Mouse (Mus musculus) left cerebral cortex, adult 2 months (tissue): ENCODE measurements around the gene Commd4. TPM values are rescaled to one million over a fixed set of nuclear protein-coding genes. Genes with fewer than 3 reads are reported as not detected.
A peak's percentile ranks its signal among the peaks of the same experiment; 100 is the strongest.

Source experiments
- DNase-seq, 2 experiments: peaks; one replicate each; pipeline ENCODE4 v3.0.0; 2021 to 2022; ENCODE audit warnings: low spot score in 2 of 2, mixed read lengths in 1 of 2; ENCODE audit errors: extremely low spot score in 1 of 2
- H3K27ac ChIP-seq: fragments of 200-600 bp; 2 replicates; pipeline ENCODE4 v1.8.1; 2022
- H3K4me3 ChIP-seq: fragments of 200-600 bp; 2 replicates; pipeline ENCODE4 v1.8.1; 2022
- CTCF ChIP-seq: fragments of 200-600 bp; IDR thresholded peaks from 2 replicates; pipeline ENCODE4 v1.8.1; 2022; ENCODE audit warnings: antibody characterized with exemption, mild to moderate bottlenecking, moderate library complexity
- intact Hi-C: fragments of 180-260 bp; cut with DNase I; formaldehyde crosslinking; loops from one replicate; pipeline ENCODE4 v1.15.1; 2025
- total RNA-seq, 2 experiments: library from RNA; stranded (reverse); gene quantifications; 2 replicates each; pipeline ENCODE4 v1.2.3; 2021

The Commd4 gene
- total RNA-seq, 2 experiments from 2014 or later, result 84.1 to 93.1 TPM

- no peak for DNase-seq
- Histone ChIP-seq H3K27ac (no peak overlapping the region), H3K4me3 (no peak overlapping the region)
- TF ChIP-seq CTCF, result no peak
- intact Hi-C loops, result no loop called here
Observed at GRCm38 (mm10) chr9:57139110-57139509, 19.0 kb downstream of the Commd4 start.

- intact Hi-C loops, result no loop called here
- Histone ChIP-seq H3K4me3 (no peak overlapping the region), H3K27ac (no peak overlapping the region)
- DNase-seq, result no peak
- TF ChIP-seq CTCF, result no peak
Observed at GRCm38 (mm10) chr9:57138507-57138906, 19.6 kb downstream of the Commd4 start.

DNA sequence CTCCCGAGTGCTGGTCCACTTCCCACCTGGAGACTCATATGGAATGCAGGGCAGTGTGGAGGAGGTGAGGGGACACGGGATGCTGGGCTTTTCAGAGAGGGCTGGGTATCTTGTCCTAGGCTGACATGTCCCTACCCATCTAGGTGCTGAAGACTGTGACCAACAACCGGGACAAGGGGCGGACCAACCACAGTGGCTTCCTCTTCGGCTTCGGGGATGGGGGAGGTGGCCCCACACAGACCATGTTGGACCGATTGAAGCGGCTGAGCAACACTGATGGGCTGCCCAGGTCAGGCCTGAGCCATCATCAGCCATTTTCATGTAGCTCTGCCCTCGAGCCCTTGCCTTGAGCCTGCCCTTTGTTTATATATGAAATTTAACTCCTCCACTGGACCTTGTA lies 20.4 kb downstream of the Commd4 start:
- Histone ChIP-seq H3K27ac (no peak overlapping the region), H3K4me3 (no peak overlapping the region)
- no peak for TF ChIP-seq CTCF
- intact Hi-C loops, result no loop called here
- no peak for DNase-seq

GRCm38 (mm10) chr9:57137246-57137645 lies 20.9 kb downstream of the Commd4 start:
- Histone ChIP-seq H3K27ac (no peak overlapping the region), H3K4me3 (no peak overlapping the region)
- DNase-seq, result no peak
- no peak for TF ChIP-seq CTCF
- intact Hi-C loops, result no loop called here

DNA sequence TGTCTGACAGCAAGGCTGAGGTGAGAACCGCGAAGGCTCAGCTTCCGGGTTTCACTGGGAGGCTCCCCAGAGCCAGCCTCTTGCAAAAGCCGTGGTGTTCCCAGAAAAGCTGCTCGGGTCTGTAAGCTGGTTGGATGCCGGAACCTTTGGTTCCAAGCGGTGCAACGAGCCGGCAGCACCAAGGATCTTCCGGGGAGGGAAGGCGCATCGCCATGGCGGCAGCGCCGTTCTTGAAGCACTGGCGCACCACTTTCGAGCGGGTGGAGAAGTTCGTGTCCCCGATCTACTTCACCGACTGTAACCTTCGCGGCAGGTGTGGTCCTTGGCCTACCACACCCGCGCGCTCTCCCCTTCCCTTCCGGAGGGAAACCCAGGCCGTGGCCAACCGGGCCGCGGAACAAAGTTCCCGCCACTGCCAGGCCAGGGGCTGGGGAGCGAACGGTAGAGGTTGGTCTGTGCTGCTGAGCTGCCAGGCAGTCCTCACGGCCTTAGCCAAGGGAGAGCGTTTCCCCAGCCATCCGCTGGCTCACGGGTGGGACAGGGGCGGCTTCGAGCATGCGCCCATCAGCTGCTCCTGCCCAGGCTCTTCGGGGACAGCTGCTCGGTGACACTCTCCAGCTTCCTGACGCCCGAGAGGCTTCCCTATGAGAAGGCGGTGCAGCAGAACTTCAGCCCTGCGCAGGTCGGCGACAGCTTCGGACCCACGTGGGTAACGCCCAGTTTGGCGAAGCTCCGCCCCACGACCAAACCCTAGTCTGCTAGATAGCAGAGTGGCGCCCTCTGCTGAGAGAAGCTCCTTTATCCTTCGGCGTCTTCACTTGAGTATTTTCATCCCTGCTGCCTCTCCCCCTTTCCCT lies 27.3 kb downstream of the Commd4 start, which contains the start of gene Man2c1:
Man2c1 (plus strand) TSS at position 114 of the 857 bp plus-strand sequence.
- Histone ChIP-seq H3K4me3 (peak within 1 kb of the TSS; percentile 71), H3K27ac (peak within 1 kb of the TSS; percentile 96)
- TF ChIP-seq CTCF, result peak; percentile 82
- DNase-seq, result peak; percentile 91 to 92
- intact Hi-C loops, result loop anchor here (1.0 to 5.0 kb wide), 6 partner anchors 54 to 240 kb away; partner anchors contain the start of genes Snupn and Snx33

DNA sequence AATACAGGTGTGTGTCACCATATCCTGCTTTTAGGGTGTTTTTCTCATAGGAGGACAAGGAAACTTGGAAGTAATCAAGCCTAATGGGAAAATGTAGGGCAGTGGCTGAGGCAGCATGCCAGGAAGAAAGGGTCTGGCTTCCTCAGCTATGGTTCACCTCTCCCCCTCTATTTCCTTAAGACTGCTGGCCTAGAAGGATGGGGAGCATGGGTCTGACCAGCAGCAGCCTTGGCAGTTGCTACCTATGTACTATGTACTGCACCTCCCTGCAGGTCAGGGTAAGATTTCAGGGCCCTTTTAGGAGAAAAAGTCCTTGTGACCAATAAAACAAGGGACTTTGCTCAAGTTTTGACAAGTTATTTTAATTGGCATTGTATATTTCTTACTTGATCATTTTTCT lies 28.5 kb downstream of the Commd4 start:
- no peak for DNase-seq
- Histone ChIP-seq H3K4me3 (peak overlapping the region; percentile 71; the same call in 1 of the 2 replicates), H3K27ac (peak overlapping the region; percentile 96)
- TF ChIP-seq CTCF, result no peak
- intact Hi-C loops, result loop anchor here (1.0 to 5.0 kb wide), 4 partner anchors 53 to 239 kb away; partner anchors contain the start of gene Snupn

DNA sequence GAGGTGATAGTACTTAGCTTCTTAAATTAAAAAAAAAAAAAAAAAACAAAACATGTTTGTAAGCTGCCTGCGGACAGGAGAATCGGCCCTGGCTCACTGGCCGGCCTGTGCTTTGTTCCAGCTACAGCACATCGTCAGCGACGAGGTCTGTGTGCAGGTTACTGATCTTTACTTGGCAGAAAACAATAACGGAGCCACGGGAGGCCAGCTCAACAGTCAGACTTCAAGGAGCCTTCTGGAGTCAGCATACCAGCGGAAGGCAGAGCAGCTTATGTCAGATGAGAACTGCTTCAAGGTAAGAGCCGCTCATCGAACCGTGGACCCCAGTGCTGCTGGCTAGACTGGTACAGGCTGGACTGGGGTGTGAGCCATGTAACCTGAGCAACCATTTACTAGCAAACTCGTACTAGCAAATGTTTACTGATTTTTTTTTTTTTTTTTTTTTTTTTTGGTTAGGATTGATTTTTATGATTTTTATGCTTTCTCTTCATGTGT lies 40.8 kb downstream of the Commd4 start:
- DNase-seq, result no peak
- Histone ChIP-seq H3K27ac (no peak overlapping the region), H3K4me3 (no peak overlapping the region)
- no peak for TF ChIP-seq CTCF
- intact Hi-C loops, result no loop called here

Other genes starting within 250 kb of the Commd4 start
- 1 to 10 TPM; 5.8 to 7.3 TPM for gene Snx33, start 230.0 kb downstream of the Commd4 start, total RNA-seq
- 10 to 100 TPM; 49.8 to 50.2 TPM for gene Imp3, start 220.9 kb downstream of the Commd4 start, total RNA-seq
- gene Snupn, start 207.5 kb downstream of the Commd4 start, total RNA-seq, result 10 to 100 TPM; 13.5 to 16.3 TPM
- 10 to 100 TPM; 29.7 to 33.1 TPM for gene Ptpn9, start 163.4 kb downstream of the Commd4 start, total RNA-seq
- gene Sin3a, start 86.3 kb downstream of the Commd4 start, total RNA-seq, result 10 to 100 TPM; 38.8 to 47.5 TPM
- 100 to 1,000 TPM; 150 to 175 TPM for gene Man2c1, start 27.6 kb downstream of the Commd4 start, total RNA-seq
- gene Neil1, start 10.0 kb downstream of the Commd4 start, total RNA-seq, result 10 to 100 TPM in 1 of 2 experiments, 1 to 10 TPM in 1; 9.9 to 10.5 TPM
- gene Trcg1, start 78.2 kb upstream of the Commd4 start, total RNA-seq, result not detected
- gene 1700017B05Rik, start 104.3 kb upstream of the Commd4 start, total RNA-seq, result 10 to 100 TPM; 18.5 to 20.1 TPM